Mouse (Mus musculus) CD4-positive, CD25-positive, alpha-beta regulatory T cell, adult 2 months (primary cell): ENCODE measurements at regions not wholly inside any gene's neighbourhood (a gene's known extent, or its start where the extent isn't known, plus 50 kb on each side); places are given as distances from the start of the nearest gene placed in this dataset.

Experiments used
- DNase-seq: peaks from one replicate; pipeline ENCODE4 v3.0.0-alpha.2; 2012; ENCODE audit warnings: low read depth, low spot score

DNA sequence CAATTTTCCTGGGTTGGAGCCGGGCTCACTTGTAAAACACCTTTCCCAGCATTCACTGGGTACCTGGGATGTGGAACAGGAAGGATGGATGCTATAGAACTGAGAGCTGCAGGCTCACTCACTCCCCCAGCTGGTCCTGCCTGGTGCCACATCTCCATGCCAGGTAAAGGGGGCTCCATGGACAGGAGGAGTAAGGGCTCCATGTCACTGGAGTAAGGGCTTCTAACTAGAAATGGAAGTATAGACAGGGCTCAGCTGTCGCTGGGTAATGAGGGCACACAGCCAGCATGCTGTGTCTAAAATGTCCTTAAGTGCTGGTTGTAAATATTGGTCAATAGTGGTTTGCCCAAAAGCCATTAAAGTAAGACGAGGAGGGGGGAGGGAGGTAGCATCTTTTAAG, 99.4 kb upstream of the Gpr12 start:
- DNase-seq, result no peak

DNA sequence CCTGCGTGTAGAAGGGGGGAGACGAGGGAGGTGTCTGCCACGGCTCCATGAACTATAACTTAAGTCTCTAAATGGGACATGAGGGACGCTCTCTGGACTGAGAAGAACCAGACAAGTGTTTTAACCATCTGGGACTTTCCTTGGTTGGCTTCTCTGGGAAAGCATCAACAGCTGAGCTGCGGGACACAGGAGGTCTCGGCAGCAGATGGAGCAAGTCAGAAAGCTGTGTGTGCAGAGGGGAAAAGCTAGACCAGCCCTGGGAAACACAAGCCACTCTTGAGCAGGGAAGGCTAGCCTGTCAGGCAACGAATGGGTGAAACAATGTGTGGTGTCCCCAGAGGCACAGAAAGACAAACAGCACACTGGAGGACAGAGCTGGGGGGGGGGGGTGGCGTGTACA, 98.5 kb upstream of the Gpr12 start:
- no peak for DNase-seq

DNA sequence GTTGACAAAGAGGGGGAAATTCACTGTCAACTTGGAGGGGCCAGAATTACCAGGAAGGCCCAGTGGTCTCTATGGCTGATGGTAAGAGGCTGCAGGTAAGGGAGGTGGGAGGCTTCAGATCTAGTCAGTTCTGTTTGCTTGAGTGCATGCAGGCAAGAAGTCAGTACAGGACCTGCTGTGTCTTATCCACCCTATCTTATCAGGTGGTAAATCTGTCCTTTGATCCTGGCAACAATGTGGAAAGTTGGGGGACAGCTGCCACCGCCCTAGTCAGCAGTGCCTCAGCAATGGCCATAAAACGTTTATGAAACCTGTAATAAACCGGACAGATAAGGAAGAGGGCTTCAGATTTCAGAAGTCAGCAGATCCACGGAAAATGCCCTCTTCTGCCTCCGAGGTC, 97.9 kb upstream of the Gpr12 start:
- DNase-seq, result no peak

DNA sequence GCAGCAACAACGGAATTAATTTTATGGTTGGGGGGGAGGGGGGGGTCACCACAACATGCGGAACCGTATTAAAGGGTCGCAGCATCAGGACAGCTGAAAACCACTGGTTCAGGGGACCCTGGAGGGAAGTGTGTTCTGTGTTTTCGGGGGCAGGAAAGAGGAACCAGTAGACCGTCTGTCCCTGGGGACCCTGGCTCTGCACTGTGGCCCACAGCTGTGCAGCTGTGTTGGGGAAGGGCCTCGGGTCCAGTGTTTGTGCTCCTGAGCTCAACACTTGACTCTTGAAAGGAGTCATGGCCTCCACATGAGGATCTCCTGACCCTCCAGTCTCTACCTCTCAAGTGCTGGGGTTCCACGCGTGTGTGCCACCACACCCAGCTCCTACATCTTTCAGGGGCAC, 96.5 kb upstream of the Gpr12 start:
- no peak for DNase-seq

DNA sequence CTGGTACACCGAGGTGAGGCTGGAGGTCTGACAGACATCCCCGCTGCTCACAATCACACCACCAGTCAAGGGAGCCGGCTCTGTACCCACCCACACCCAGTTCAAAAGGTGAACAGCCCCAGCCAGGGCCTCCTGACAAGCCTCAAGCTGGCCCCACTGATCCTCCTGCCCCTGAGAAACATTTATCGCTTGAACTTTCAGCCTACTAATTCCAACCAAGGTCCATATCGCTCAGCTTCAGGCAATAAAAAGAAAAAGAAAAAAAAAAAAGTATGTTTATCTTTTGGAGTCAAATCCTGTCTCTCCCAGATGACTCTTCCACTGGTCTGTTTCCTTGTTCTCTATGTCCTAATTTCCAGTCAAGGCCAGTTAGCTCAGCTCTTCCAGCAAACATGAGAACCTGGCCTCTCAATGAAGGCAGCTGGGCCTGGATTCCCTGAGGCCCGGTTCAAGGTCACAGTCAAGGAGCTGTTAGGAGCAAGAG, 94.2 kb upstream of the Gpr12 start:
- DNase-seq, result no peak

DNA sequence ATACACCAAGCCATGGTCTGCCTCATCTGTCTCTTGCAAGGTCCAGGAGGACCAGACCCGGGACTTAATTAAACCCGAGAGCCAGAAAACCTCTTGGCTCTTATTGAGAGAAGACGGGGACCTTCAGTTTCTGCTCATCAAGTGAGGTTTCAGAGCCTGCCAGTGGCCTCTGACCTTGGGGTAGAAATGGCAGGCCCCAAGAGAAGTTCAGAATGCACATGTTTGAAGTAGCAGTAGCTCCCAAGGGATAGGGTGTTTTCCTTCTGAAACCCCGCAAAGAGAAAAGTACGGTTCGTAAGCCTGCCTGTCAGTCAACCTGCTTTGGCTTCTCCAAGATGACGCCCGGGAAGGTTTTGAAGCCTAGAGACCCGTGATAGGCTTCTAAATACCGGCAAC, 93.7 kb upstream of the Gpr12 start:
- no peak for DNase-seq

DNA sequence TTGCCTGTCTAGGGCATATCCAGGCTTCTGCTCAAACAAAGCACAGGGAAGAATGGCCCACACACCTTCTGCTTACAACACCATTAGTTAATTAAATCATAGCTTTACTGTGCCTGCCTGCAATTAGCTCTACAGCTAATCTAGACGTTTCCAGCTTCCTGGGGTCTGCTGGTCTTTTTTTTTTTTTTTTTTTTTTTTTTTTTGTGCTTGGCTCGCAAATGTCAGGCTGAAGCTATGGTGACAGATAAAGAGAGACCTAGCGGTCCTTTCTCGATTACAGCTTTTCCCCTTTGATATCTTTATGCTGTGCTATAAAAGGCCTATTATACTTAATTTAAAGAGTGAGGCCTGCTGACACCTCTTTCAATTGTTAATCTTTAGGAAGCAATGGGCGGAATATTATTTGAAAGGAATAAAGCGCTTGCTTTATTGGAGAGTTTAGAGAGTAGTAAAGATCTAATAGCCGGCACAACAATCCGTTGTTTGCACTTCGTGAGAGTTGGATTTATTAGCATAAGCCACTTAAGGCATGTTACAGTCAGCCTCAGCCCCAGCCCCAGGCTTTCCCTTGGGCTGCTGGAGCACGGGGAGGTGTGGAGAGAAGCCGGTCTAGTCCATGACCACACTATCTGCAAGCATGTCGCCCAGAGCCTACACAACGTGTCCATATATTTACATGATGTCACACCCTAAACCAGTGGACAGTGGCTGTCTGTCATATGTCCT, 93.2 kb upstream of the Gpr12 start:
- DNase-seq, result no peak

DNA sequence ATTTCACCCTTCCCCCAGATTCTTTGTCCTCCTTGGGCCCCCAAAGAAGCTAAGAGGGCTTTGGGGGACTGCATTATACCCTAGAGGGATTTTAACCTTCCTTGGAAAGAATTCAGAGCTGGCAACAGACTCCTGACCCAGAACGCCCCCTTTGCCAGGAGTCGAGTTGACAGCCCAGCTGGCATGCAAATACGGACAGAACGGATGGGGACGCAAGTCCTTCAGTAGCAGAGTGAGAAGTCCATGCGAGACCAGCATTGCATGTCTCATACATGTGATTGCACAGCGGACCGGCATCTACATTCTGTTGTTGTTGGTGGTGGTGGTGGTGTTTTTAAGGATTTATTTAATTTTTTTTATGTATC, 92.1 kb upstream of the Gpr12 start:
- no peak for DNase-seq

DNA sequence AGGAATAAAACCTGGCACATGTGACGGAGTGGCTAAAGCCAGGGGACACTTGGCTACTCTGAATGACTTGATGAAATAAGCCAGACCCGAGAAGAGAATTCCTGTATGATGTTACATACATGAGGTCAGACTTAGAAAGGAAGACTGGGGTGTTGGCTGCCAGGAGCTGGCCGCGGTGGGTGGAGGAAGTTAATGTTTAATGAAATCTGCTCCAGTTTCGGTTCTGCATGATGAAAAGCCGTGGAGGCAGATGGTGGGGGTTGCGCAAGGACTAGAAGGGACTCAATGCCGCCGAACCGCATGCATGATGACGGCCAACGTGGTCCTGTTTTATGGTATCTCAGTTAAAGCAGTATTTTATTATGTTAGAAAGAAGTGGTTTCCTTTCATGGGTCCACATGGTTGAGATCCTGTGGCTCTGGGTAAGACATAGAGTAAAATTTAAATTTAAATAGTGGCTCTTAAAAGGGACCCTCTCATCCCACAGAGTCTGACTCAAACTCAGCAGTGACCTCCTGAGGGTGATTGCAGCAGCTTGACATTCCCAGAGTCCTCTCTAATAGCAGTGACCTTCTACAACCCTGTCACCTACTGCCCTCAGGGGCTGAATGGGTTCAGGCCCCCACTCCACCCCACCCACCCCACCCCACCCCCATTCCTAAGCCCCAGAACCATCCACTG, 91.6 kb upstream of the Gpr12 start:
- DNase-seq, result no peak

DNA sequence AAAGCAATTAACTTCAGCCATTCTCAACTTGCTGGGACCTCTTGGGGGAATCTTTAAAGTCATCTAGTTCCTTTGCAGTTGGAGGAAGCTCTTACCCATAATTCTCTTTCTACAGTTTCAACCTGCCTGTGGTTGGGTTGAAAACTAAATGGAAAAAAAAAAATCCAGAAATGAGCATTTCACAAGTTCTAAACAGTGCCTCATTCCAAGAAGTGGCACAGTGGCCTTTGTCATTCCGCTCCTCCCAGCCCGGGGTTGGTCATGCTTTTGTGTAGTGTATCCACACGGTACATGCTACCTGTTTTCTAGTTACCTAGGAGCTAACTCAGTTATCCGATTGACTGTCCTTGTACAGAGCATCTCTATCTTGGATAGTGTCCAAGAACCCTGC, 90.8 kb upstream of the Gpr12 start:
- DNase-seq, result no peak

DNA sequence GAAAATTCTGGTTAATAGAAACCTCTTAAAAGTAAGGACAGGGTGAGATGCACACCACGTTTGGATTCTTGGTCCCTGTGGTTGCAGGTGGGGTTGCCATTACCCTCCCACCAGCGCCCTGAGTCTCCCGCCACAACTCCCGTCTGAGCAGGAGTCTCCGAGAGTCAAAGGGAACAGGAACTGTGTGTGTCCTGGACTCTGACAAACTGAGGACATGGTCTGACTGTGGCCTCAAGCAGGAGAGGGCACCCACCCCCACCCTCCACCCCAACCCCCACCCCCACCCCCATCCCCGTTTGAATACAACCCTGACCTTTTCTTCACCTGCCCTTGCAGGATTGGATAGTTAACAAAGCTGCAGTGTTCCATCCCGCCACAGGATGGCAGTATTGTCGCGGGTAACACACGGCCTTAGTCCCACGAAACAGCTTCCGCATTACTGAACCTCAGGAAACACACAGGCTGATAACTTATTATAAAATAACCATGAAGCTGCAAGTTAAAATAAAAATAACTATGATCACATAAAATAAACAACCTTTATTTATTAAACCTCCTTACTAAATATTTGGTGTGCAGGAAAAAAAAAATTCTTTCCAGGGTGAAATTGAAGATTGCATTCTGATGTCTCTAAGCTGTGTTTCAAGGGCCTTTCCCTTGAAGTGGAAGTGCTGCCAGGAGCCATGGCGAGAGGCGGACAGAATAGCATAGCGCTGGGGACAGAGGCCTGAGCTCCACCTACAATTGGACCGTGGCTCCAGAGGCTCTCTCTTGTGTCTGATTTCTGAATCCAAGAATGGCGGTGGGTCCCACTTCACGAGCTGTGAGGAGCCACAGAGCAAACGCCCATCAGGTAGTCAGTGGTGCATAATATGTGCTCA, 90.2 kb upstream of the Gpr12 start:
- DNase-seq, result peak; percentile 86

DNA sequence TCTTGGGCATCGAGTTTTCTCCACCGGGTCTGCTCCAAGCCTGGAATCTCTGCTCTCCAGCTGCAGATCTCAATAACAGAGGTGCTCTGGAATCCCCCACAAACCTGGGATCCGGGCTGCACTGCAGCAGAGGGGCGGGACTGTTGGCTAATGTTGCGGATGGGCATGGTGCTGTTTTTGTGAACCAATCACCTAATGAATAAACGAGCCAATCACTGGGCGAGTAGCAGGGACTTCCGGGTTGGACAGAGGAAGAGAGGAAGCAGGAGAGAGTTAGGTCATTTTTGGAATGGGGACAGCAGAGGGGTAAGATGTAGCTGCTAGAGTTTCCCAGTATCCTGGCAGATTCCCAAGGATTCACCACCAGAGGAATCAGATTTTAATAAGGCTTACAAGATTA, 76.7 kb upstream of the Gpr12 start:
- no peak for DNase-seq

DNA sequence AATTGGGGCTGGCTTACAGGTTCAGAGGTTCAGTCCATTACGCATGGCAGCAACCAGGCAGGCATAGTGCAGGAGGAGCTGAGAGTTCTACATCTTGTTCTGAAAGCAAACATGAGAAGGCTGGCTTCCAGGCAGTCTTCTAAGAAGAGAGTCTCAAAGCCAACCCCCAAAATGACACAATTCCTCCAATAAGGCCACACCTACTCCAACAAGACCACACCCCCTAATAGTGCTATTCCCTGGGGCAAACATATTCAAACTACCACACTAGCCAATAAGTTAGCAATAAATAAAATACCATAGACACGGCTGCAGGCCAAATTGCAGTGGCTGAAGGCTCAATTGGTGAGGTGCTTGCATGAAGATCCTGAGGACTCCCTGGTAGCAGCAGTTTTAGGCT, 72.2 kb upstream of the Gpr12 start:
- DNase-seq, result no peak

DNA sequence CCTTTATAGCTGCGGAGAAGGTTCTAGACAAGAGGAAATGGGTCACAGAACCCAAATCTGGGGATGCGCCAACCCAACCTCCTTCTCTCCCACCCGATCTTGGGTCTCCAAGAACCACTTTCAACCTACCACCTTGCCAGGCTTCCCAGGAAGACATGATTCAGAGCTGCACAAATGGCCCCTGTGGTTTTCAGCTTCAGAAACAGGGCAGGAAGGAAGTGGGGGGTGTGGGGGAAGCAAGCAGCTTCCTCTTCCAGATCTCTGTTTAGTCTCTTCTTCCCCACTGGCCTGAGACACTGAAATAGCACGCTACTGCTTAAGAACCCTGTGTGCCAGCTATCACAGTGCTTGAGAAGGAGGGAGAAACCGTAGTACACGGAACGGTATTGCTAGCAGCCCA, 70.4 kb upstream of the Gpr12 start:
- DNase-seq, result peak; percentile 66

DNA sequence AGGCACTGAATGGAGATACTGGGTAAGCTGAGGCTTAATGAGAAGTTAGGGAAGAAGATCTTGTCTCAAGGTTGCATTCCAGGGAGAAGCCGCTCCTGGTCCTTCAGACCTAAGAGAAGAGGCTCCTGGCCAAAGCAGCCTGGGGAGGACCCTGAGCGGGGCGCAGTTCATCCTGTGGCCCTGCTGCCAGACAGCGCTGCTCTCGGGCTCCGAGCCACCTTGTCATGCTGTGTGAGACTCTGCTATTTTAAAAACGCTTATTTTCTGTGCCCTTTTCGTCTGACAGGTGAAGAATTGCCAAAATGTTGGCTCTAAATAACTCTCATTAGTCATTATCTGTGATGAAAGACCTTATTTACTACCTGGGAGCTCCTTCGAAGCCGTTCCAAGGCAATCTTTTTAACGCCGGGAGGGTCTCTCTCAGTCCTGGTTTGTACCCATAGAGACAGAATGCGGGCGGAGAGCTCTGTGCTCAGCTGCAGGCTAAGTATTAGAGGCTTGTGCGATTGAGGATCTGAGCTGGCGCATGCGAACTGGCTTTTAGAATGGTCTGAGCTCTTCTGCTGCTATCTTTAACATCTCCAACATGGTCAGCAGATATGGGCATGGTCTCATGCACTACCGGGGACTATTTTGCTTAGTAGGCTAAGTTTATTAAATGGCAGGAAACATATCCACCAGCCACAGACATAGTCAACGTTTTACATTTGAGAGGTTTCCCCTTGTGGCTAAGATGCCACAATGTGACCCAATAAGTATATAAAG, 68.8 kb upstream of the Gpr12 start:
- no peak for DNase-seq

DNA sequence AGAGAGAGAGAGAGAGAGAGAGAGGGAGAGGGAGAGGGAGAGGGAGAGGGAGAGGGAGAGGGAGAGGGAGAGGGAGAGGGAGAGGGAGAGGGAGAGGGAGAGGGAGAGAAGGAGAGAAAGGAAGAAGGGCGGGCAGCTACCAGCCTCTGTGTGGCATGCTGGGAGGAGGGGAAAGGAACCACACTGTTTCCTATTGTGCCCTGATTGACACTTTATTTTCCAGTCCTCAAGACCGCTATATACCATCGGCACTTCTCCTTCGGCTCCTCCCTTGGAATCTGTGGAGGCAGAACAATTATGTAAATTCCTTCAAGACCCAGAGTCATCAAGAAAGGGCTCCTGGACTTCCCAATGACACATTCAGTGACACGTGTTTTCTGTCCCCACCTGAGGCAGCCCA, 67.8 kb upstream of the Gpr12 start:
- DNase-seq, result no peak

DNA sequence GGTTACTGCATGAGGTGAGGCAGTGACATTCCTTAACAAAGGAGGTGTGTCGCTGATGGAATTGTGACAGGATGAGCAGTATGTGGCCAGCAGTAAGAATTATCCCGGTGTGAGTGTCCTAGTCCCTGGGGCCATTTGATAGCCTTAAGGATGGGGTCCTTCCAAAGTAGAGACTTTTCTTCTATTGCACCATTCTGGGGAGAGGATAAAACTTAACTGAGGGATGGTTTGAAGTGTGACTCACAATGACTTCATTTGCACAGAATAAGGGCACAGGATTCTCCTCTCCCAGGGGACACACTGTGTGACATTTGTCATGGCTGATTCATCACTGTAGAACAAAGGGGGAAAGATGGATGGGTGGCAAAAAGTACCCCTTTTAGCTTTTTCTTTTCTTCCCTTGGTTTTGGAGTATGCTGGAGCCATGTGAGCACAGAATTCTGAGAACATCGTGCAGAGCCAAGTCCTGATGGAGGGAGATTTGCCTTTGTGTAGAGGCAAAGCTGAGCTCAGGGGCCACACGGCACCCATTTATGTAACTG, 63.6 kb upstream of the Gpr12 start:
- DNase-seq, result no peak

DNA sequence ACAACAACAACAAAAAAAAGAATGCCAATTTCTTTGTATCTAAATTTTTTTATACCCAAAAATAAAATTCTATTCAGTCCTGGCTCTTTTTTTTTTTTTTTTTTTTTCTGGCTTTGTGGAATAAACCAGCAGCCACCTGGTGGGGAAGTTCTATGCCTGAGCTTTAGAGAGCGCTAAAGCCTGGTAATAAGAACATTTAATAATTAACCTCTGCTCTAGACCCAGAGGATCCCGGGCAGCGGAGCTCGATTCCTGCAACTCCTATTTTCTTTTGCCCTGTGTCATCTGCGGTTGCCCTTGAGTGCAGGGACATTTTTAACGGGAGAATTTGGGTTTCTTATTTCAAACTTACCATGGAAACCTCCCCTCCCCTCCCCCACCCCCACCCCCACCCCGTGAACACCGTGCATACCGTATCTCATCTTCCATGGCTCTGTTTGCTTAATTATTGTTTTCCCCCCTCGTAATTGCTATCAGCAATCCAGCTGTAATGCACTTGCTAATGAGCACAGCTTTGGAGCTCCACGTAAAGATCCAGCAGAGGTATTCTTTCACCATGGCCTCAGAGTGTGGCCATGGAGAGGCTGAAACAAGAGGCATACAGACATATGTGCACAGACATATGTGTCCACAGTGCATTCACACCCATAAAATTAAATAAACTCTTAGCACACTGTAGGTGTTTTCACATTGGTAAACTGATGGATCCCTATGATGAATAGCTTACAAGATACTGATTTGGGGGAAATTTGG, 62.8 kb upstream of the Gpr12 start:
- DNase-seq, result no peak

DNA sequence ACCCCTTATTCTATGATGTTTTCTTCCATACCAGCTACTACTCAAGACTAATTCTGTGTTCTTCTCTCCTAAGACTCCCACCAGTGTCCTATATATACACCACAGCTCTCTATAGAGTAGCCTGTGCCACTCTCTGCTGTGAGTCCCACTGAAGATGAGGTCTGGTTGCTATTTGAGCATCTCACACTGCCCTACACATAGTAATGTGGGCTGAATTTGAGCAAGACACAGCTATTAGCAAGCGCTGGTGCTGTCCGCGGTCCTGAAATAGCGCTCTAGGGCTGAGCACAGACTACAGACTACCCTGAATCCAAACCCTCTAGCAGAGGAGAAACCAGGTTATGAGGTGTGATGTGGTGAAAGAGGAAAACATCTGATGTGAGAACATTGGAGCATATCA, 59.5 kb upstream of the Gpr12 start:
- peak; percentile 59 for DNase-seq

DNA sequence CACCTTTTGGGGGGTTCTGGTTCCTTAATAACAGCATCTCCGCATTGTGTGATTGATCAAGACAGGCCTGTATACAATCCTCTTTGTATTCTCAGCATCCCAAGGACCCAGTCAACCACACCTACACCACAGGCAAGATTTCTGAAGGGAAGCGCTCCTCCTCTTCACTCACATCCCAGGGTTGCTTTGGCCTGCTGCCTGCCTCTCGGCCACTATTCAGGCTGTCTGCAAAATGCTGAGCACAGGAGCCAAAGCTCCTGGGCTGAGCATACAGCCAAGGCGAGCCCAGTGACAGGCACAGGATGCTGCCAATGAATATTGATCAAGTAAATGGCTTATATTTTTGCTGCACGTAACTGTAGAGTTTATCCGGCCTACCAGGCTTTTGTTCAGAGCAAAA, 56.9 kb upstream of the Gpr12 start:
- no peak for DNase-seq

DNA sequence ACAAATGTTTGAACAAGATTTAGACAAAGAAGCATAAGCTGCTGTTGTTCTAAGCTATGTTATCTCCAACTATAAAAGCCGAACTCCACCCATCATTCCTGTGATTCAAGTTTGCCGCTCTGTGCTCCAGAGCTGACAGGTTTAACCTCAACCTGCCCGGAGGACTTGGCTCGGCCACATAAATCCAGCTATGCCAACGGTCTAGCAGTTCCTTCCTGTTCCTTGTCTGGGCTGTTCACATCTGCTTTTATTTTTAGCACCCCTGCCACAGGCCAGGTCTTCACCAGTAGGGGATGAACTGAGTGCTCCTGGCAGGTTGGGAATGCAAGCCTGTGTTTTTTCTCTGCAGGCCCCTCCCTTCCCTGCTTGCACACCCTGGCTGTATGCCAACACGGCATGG, 51.8 kb upstream of the Gpr12 start:
- no peak for DNase-seq
